Mouse (Mus musculus) liver, adult 10 weeks (tissue): ENCODE measurements around the gene Trp53inp2. TPM values are rescaled to one million over a fixed set of nuclear protein-coding genes. Genes with fewer than 3 reads are reported as not detected.

Experiments used
- polyA plus RNA-seq: library from polyadenylated mRNA; stranded (reverse); fragments of 350-450 nt; fragmentation: Illumina TruSeq; extraction: RNeasy Lipid Tissue Mini Kit (QIAGEN cat#74804); gene quantifications from one replicate; pipeline ENCODE4 v1.2.3, GENCODE M21; 2014; ENCODE audit warnings: low read depth, low replicate concordance

Gene Trp53inp2
- 126 TPM for polyA plus RNA-seq

GRCm38 (mm10) chr2:155380261-155381059 is at the start of gene Trp53inp2:
Gene Trp53inp2 (plus strand): TSS chr2:155381059.

GRCm38 (mm10) chr2:155356971-155357591 is 23.8 kb upstream of the Trp53inp2 start, which contains the start of gene Pigu:
Gene Pigu (minus strand): TSS chr2:155357430.

Other genes with a start within 250 kb of the Trp53inp2 start
- gene Itch, start 247.6 kb upstream of the Trp53inp2 start, polyA plus RNA-seq, result 53.9 TPM
- gene Dynlrb1, start 144.5 kb upstream of the Trp53inp2 start, polyA plus RNA-seq, result 151 TPM
- 2.8 TPM for gene Map1lc3a, start 104.8 kb upstream of the Trp53inp2 start, polyA plus RNA-seq
- gene Pigu, start 23.6 kb upstream of the Trp53inp2 start, polyA plus RNA-seq, result 21.6 TPM
- gene Ncoa6, start 92.8 kb downstream of the Trp53inp2 start, polyA plus RNA-seq, result 19.9 TPM
- gene Acss2, start 136.9 kb downstream of the Trp53inp2 start, polyA plus RNA-seq, result 129 TPM
- gene Ggt7, start 137.2 kb downstream of the Trp53inp2 start, polyA plus RNA-seq, result not detected
- 13.4 TPM for gene Gss, start 211.8 kb downstream of the Trp53inp2 start, polyA plus RNA-seq
- not detected for gene Myh7b, start 230.2 kb downstream of the Trp53inp2 start, polyA plus RNA-seq